Mouse (Mus musculus): ENCODE measurements at regions not wholly inside any gene's neighbourhood (a gene's known extent, or its start where the extent isn't known, plus 50 kb on each side); places are given as distances from the start of the nearest gene placed in this dataset.

DNA sequence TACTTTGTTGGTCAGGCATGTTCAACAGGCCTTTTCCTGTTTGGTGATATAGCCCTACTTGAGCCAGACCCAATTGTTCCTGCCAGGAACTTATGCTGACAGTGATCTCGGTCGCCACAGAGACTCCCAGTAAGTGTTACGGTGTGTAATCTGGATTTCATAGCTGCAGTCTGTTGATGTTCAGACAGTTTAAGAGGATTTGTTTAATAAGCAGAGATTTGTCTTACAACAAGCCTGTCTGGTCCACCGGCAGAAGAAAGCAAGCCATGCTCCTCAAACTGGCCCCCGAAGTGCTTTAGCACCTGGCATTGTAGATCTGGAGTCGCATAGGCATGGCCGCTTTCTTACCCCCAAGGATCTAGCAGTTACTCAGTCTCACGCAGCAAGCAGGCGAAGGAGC, 150.0 kb upstream of the Lcorl start:
- Histone ChIP-seq H3K9ac (no peak overlapping the region), H3K36me3 (no peaks in the 10 kb centered on the region), H3K27ac (no peak overlapping the region), H3K4me1 (no peaks in the 10 kb centered on the region), H3K9me3 (no peaks in the 10 kb centered on the region), H3K27me3 (no peaks in the 10 kb centered on the region), H3K4me3 (no peak overlapping the region), H3K4me2 (no peak overlapping the region)
- WGBS, result 77% methylated on average over 9 of the region's 9 CpGs
- ATAC-seq (ENCODE audit: insufficient number of reproducible peaks, low FRiP score, low TSS enrichment, low read depth), result no peak

DNA sequence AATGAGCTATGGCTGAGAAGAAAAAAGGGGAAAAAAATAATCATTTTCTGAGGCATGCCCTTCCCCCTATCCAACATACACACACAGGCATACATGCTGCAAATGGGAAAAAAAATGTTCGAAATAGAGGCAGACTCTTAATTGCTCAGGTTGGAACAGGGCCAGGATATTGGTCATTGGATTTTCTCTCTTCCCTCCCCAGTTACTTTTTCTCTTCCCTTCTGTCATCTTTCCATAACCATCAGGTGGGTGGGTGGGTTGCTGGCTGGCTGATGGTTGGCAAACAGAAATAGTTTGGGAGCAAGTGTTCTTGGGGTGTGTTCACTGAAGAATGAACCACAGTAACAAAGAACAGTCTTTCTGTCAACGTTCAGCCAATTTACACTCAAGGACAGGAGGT, 149.3 kb upstream of the Lcorl start:
- H3K9me3 ChIP-seq, result no peaks in the 10 kb centered on the region
- H3K9ac ChIP-seq, result no peak overlapping the region
- H3K4me1 ChIP-seq, result no peaks in the 10 kb centered on the region
- no peak overlapping the region for H3K4me3 ChIP-seq
- no peaks in the 10 kb centered on the region for H3K27me3 ChIP-seq
- no peaks in the 10 kb centered on the region for H3K36me3 ChIP-seq
- WGBS, result 62% methylated on average over 2 of the region's 2 CpGs
- H3K27ac ChIP-seq, result no peak overlapping the region
- no peak overlapping the region for H3K4me2 ChIP-seq
- no peak for ATAC-seq (ENCODE audit: insufficient number of reproducible peaks, low FRiP score, low TSS enrichment, low read depth)

- 81% methylated on average over 3 of the region's 3 CpGs for WGBS
- no peak overlapping the region for H3K4me3 ChIP-seq
- H3K9ac ChIP-seq, result no peak overlapping the region
- no peak overlapping the region for H3K27ac ChIP-seq
- H3K27me3 ChIP-seq, result no peaks in the 10 kb centered on the region
- H3K36me3 ChIP-seq, result no peaks in the 10 kb centered on the region
- H3K4me1 ChIP-seq, result no peaks in the 10 kb centered on the region
- H3K9me3 ChIP-seq, result no peaks in the 10 kb centered on the region
- ATAC-seq (ENCODE audit: insufficient number of reproducible peaks, low FRiP score, low TSS enrichment, low read depth), result no peak
- H3K4me2 ChIP-seq, result no peak overlapping the region
These were observed 148.8 kb upstream of the Lcorl start for GRCm38 (mm10) chr5:46006228-46006627.

DNA sequence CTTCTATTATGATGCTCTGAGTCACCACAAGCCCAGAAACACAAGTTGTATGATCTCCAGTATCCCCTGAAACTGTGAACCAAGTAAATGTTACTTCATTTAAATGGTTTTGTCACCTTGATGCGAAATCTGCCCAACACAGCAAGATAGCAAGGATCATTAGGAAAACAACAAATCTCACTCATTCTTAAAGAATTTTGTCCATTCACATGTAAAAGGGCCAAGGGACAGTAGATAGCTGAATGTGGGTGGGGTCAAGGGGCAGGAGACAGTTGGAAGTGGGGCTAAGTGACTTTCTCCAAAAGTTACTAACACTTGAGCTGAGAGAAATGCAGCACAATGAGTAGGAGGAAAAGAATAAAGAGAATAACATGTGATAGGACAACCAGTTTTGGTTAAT, 148.2 kb upstream of the Lcorl start:
- Histone ChIP-seq H3K27me3 (no peaks in the 10 kb centered on the region), H3K9ac (no peak overlapping the region), H3K4me3 (no peak overlapping the region), H3K9me3 (no peaks in the 10 kb centered on the region), H3K4me1 (no peaks in the 10 kb centered on the region), H3K4me2 (no peak overlapping the region), H3K27ac (no peak overlapping the region), H3K36me3 (no peaks in the 10 kb centered on the region)
- 90% methylated on average over 1 of the region's 1 CpGs for WGBS
- no peak for ATAC-seq (ENCODE audit: insufficient number of reproducible peaks, low FRiP score, low TSS enrichment, low read depth)

- no peak overlapping the region for H3K27ac ChIP-seq
- 79% methylated on average over 5 of the region's 5 CpGs for WGBS
- no peak for ATAC-seq (ENCODE audit: insufficient number of reproducible peaks, low FRiP score, low TSS enrichment, low read depth)
- no peaks in the 10 kb centered on the region for H3K4me1 ChIP-seq
- H3K9ac ChIP-seq, result no peak overlapping the region
- H3K4me3 ChIP-seq, result no peak overlapping the region
- H3K36me3 ChIP-seq, result no peaks in the 10 kb centered on the region
- H3K4me2 ChIP-seq, result no peak overlapping the region
- no peaks in the 10 kb centered on the region for H3K27me3 ChIP-seq
- no peaks in the 10 kb centered on the region for H3K9me3 ChIP-seq
These were observed 144.6 kb upstream of the Lcorl start for GRCm38 (mm10) chr5:46002011-46002410.

GRCm38 (mm10) chr5:45957766-45958165, 100.4 kb upstream of the Lcorl start:
- H3K4me1 ChIP-seq, result no peaks in the 10 kb centered on the region
- H3K9ac ChIP-seq, result no peak overlapping the region
- no peaks in the 10 kb centered on the region for H3K36me3 ChIP-seq
- no peak overlapping the region for H3K27ac ChIP-seq
- H3K4me3 ChIP-seq, result no peak overlapping the region
- H3K27me3 ChIP-seq, result no peaks in the 10 kb centered on the region
- 81% methylated on average over 2 of the region's 2 CpGs for WGBS
- H3K4me2 ChIP-seq, result no peak overlapping the region
- ATAC-seq (ENCODE audit: insufficient number of reproducible peaks, low FRiP score, low TSS enrichment, low read depth), result no peak
- no peaks in the 10 kb centered on the region for H3K9me3 ChIP-seq

DNA sequence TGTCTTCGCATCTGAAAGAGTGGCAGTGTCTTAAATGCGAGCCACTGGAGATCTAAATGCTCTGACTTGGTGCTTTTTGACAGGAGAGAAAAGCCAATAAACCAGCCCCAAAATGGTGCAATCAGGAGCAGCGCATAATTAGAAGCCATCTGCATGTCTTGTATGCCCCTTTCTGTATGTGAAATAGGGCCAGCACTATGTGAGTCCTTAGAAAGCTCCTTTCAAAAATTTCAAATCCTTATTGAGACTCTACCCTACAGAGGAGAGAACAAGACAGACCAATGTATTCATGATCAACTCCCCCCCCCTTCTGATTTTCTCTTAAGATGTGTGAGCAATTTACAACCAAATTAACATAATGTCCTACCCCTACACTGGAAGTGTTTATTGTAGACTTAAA, 86.6 kb upstream of the Lcorl start:
- 83% methylated on average over 3 of the region's 3 CpGs for WGBS
- H3K4me3 ChIP-seq, result no peak overlapping the region
- no peak for ATAC-seq (ENCODE audit: insufficient number of reproducible peaks, low FRiP score, low TSS enrichment, low read depth)
- H3K9ac ChIP-seq, result no peak overlapping the region
- no peaks in the 10 kb centered on the region for H3K36me3 ChIP-seq
- H3K4me1 ChIP-seq, result no peaks in the 10 kb centered on the region
- H3K27me3 ChIP-seq, result no peaks in the 10 kb centered on the region
- no peaks in the 10 kb centered on the region for H3K9me3 ChIP-seq
- H3K27ac ChIP-seq, result no peak overlapping the region
- no peak overlapping the region for H3K4me2 ChIP-seq

DNA sequence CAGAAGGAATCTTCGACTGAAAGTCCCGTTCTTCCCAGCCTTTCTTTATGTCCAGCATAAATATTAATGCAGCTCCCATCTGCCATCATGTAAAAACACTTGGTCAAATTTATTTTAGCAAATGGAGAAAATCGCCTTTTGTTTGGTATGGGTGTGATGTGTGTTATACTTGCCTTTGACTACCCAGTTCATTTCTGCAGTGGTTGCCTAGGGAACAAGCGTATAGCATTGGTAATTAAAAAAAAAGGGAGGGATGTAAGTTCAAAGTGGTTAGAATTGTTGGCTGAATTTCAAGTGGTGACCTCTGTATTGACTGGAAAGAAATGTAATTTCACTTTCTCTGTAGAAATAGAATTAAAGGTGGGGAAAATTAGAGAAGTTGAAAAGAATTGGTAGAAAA, 75.6 kb upstream of the Lcorl start:
- WGBS, result 85% methylated on average over 4 of the region's 4 CpGs
- no peak overlapping the region for H3K4me3 ChIP-seq
- no peak overlapping the region for H3K27ac ChIP-seq
- no peaks in the 10 kb centered on the region for H3K4me1 ChIP-seq
- no peak overlapping the region for H3K9ac ChIP-seq
- no peaks in the 10 kb centered on the region for H3K36me3 ChIP-seq
- H3K4me2 ChIP-seq, result no peak overlapping the region
- H3K9me3 ChIP-seq, result no peaks in the 10 kb centered on the region
- no peak for ATAC-seq (ENCODE audit: insufficient number of reproducible peaks, low FRiP score, low TSS enrichment, low read depth)
- H3K27me3 ChIP-seq, result no peaks in the 10 kb centered on the region

- no peak overlapping the region for H3K4me2 ChIP-seq
- no peak overlapping the region for H3K4me3 ChIP-seq
- H3K36me3 ChIP-seq, result no peaks in the 10 kb centered on the region
- no peaks in the 10 kb centered on the region for H3K9me3 ChIP-seq
- H3K27me3 ChIP-seq, result no peaks in the 10 kb centered on the region
- WGBS, result 69% methylated on average over 2 of the region's 2 CpGs
- no peak overlapping the region for H3K9ac ChIP-seq
- no peaks in the 10 kb centered on the region for H3K4me1 ChIP-seq
- H3K27ac ChIP-seq, result no peak overlapping the region
- ATAC-seq (ENCODE audit: insufficient number of reproducible peaks, low FRiP score, low TSS enrichment, low read depth), result no peak
These were observed 73.8 kb upstream of the Lcorl start for GRCm38 (mm10) chr5:45931252-45931651.

- H3K36me3 ChIP-seq, result no peaks in the 10 kb centered on the region
- no peak overlapping the region for H3K27ac ChIP-seq
- H3K4me2 ChIP-seq, result no peak overlapping the region
- no peaks in the 10 kb centered on the region for H3K9me3 ChIP-seq
- 47% methylated on average over 9 of the region's 9 CpGs for WGBS
- ATAC-seq (ENCODE audit: insufficient number of reproducible peaks, low FRiP score, low TSS enrichment, low read depth), result no peak
- H3K4me1 ChIP-seq, result no peaks in the 10 kb centered on the region
- no peak overlapping the region for H3K9ac ChIP-seq
- no peak overlapping the region for H3K4me3 ChIP-seq
- H3K27me3 ChIP-seq, result no peaks in the 10 kb centered on the region
These were observed 68.5 kb upstream of the Lcorl start for GRCm38 (mm10) chr5:45925879-45926410.

DNA sequence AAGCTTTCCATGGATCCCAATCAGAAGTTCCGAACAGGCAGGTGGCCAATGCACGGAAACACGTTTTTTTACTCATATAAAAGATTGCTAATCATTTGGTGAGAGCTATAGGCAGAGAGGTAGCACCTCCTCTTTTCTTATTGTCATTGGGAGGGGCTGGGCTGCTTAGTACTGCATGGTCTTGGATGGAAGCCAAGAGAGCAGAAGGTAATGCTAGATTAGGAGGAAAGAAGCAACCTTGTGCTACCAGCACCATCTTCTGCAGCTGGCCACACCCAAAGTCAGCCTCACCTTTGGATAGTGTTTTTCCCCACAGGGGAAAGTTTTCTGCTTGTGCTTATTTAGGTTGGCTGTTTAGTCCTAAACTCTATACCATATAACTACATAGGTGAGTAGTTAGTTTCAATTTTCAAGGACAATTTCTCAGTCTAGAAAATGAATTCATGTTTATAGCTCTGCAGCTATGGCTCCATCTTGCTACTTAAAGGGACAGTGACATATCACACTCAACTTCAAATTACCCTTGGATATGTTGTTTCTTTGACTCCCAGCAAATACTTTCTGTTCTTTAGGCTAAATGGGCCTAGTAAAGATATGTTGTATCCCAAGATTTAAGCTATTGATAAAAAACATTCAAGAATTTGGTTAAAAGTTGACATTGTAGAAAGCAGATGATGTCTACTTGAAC, 66.6 kb upstream of the Lcorl start:
- H3K36me3 ChIP-seq, result no peaks in the 10 kb centered on the region
- H3K27me3 ChIP-seq, result no peaks in the 10 kb centered on the region
- 77% methylated on average over 3 of the region's 3 CpGs for WGBS
- H3K27ac ChIP-seq, result no peak overlapping the region
- H3K4me3 ChIP-seq, result no peak overlapping the region
- ATAC-seq (ENCODE audit: insufficient number of reproducible peaks, low FRiP score, low TSS enrichment, low read depth), result no peak
- H3K4me1 ChIP-seq, result no peaks in the 10 kb centered on the region
- no peak overlapping the region for H3K4me2 ChIP-seq
- no peak overlapping the region for H3K9ac ChIP-seq
- no peaks in the 10 kb centered on the region for H3K9me3 ChIP-seq
